Comparison of ENCODE assay signal across 8 mouse cellular contexts in the genomic region with DNA sequence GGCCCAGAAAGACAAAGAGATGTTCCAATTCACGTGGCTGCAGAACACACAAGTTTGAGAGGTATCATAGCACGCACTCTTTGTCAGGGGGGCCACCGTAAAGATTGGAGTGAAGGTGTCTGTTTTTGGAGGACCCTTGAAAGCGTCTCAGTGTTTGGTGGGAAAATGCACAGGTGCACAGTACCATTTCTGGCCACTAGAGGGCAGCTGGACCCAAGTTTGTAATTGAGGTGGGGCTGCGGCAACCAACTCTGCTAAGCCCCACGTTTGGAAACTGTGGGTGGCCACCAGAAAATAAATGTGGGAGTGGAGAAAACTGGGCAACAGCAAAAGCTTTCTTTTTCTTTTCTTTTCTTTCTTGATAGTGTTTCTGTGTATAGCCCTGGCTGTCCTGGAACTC. TPM values are rescaled to one million over a fixed set of nuclear protein-coding genes. Genes with fewer than 3 reads are reported as not detected.
DNase-seq lines count a peak whose midpoint lies in the region; ATAC-seq lines count a peak whose summit lies in the region.

No protein-coding gene starts in this region.

- ATAC-seq in cerebellum, adult (ENCODE audit: insufficient number of reproducible peaks, low FRiP score, low TSS enrichment) = no peak
- no peak; the same call in 1 of the 2 replicates for ATAC-seq in forebrain, embryonic 11.5 days (replicated peaks; ENCODE audit: low FRiP score)

- H3K27me3 ChIP-seq in forebrain, embryonic 11.5 days (ENCODE audit: control insufficient read depth, insufficient read depth, low read length) = no peaks in the 10 kb centered on the region; the same call in 1 of the 2 replicates

- H3K27ac ChIP-seq in forebrain, embryonic 11.5 days (ENCODE audit: low read depth, low read length) = no peak overlapping the region

- no peak overlapping the region for H3K9ac ChIP-seq in forebrain, embryonic 11.5 days (ENCODE audit: low read length)

- no peaks in the 10 kb centered on the region for H3K9me3 ChIP-seq in forebrain, embryonic 11.5 days (ENCODE audit: control insufficient read depth, low read length)

- 16% methylated on average over 6 of the region's 6 CpGs for WGBS in forebrain, embryonic 11.5 days

- peaks cover 6% of the 10 kb centered on the region; the same call in 1 of the 2 replicates for H3K4me1 ChIP-seq in forebrain, embryonic 11.5 days (replicated peaks; ENCODE audit: control insufficient read depth, insufficient read depth, low read length)

- no peaks in the 10 kb centered on the region for H3K36me3 ChIP-seq in forebrain, embryonic 11.5 days (ENCODE audit: control insufficient read depth, insufficient read depth, low read length)

- DNase-seq in cerebellum, adult 18-20 months = peak; percentile 70 to 84
- DNase-seq in A20 (ENCODE audit: low read depth, low spot score) = peak; percentile 52
- DNase-seq in brain, adult 2 months (ENCODE audit: low read depth, low spot score) = peak; percentile 74
- peak; percentile 85 for DNase-seq in forebrain, embryonic 11.5 days (ENCODE audit: low spot score)
- peak; percentile 84 to 85 for DNase-seq in kidney, postnatal 4 days
- peak; percentile 64 for DNase-seq in mesoderm, embryonic 11.5 days (ENCODE audit: low read depth, low spot score)
- peak; percentile 61 to 88 for DNase-seq in spleen, postnatal 4 days (ENCODE audit: low spot score in 2 of 2)

- no peak overlapping the region for H3K4me3 ChIP-seq in forebrain, embryonic 11.5 days (ENCODE audit: low read depth, low read length)

- no peak overlapping the region for H3K4me2 ChIP-seq in forebrain, embryonic 11.5 days (ENCODE audit: low read depth, low read length, severe bottlenecking)

RNA-seq across cellular contexts. Expression of a gene that starts 8.3 kb away (rescaled TPM):
- polyA plus RNA-seq in forebrain, embryonic 11.5 days (2014; fragmentation: Nextera tagmentation; extraction: Ambion mirVana) = 157 and 162 TPM in 2 replicates

RNA-seq across cellular contexts. Expression of a gene that starts 14.2 kb away (rescaled TPM):
- polyA plus RNA-seq in forebrain, embryonic 11.5 days (2014; fragmentation: Nextera tagmentation; extraction: Ambion mirVana) = 2.2 and 2.4 TPM in 2 replicates

RNA-seq across cellular contexts. Expression of a gene that starts 21.8 kb away (rescaled TPM):
- polyA plus RNA-seq in forebrain, embryonic 11.5 days (2014; fragmentation: Nextera tagmentation; extraction: Ambion mirVana) = 91.6 and 100 TPM in 2 replicates

RNA-seq across cellular contexts. Expression of a gene that starts 32.4 kb away (rescaled TPM):
- 0.19 TPM in 1 of 2 replicates, not detected in the other for polyA plus RNA-seq in forebrain, embryonic 11.5 days (2014; fragmentation: Nextera tagmentation; extraction: Ambion mirVana)

RNA-seq across cellular contexts. Expression of a gene that starts 42.2 kb away (rescaled TPM):
- polyA plus RNA-seq in forebrain, embryonic 11.5 days (2014; fragmentation: Nextera tagmentation; extraction: Ambion mirVana) = 0.35 and 0.64 TPM in 2 replicates
